Mouse (Mus musculus): ENCODE data around the gene Gmfb.
"Not testable (repeated sequence)": the region's sequence is repeated elsewhere in the genome, so short reads cannot be mapped to it uniquely, and the experiment has no call there.

Gmfb gene

GRCm38 (mm10) chr14:46821873-46822716, at the start of gene Gmfb:
TSS of gene Gmfb (minus strand) at chr14:46822242.
- DNase-seq (ENCODE audit: low read depth, low spot score), result peak; percentile 90

- DNase-seq (ENCODE audit: low read depth, low spot score), result no peak
These were observed 40.9 kb upstream of the Gmfb start for GRCm38 (mm10) chr14:46862922-46863321.

- DNase-seq (ENCODE audit: low read depth, low spot score), result no peak
These were observed 31.6 kb upstream of the Gmfb start for GRCm38 (mm10) chr14:46853677-46854076.

- no peak for DNase-seq (ENCODE audit: low read depth, low spot score)
These were observed 27.7 kb upstream of the Gmfb start for GRCm38 (mm10) chr14:46849769-46850168.

- DNase-seq (ENCODE audit: low read depth, low spot score), result no peak
These were observed 26.7 kb upstream of the Gmfb start for GRCm38 (mm10) chr14:46848736-46849135.

GRCm38 (mm10) chr14:46848063-46848590, 26.1 kb upstream of the Gmfb start:
- DNase-seq (ENCODE audit: low read depth, low spot score), result no peak

GRCm38 (mm10) chr14:46845706-46846105, 23.7 kb upstream of the Gmfb start:
- DNase-seq (ENCODE audit: low read depth, low spot score), result no peak

- no peak for DNase-seq (ENCODE audit: low read depth, low spot score)
These were observed 17.3 kb upstream of the Gmfb start for GRCm38 (mm10) chr14:46839326-46839725.

GRCm38 (mm10) chr14:46832354-46833272, 10.6 kb upstream of the Gmfb start:
- DNase-seq (ENCODE audit: low read depth, low spot score), result no peak

GRCm38 (mm10) chr14:46831837-46832333, 9.8 kb upstream of the Gmfb start, which contains the start of gene Cgrrf1:
TSS of gene Cgrrf1 (plus strand) at chr14:46832125.
- DNase-seq (ENCODE audit: low read depth, low spot score), result peak; percentile 93

GRCm38 (mm10) chr14:46831295-46831694, 9.3 kb upstream of the Gmfb start:
- no peak for DNase-seq (ENCODE audit: low read depth, low spot score)

GRCm38 (mm10) chr14:46827430-46827829, 5.4 kb upstream of the Gmfb start:
- DNase-seq (ENCODE audit: low read depth, low spot score), result no peak

- DNase-seq (ENCODE audit: low read depth, low spot score), result no peak
These were observed 2.0 kb upstream of the Gmfb start for GRCm38 (mm10) chr14:46823996-46824395.

- peak; percentile 51 for DNase-seq (ENCODE audit: low read depth, low spot score)
These were observed 670 bp downstream of the Gmfb start for GRCm38 (mm10) chr14:46821271-46821872.

GRCm38 (mm10) chr14:46819961-46820360, 2.1 kb downstream of the Gmfb start:
- DNase-seq (ENCODE audit: low read depth, low spot score), result not testable (repeated sequence)

- DNase-seq (ENCODE audit: low read depth, low spot score), result no peak
These were observed 3.3 kb downstream of the Gmfb start for GRCm38 (mm10) chr14:46818743-46819142.

GRCm38 (mm10) chr14:46816916-46817622, 5.0 kb downstream of the Gmfb start:
- DNase-seq (ENCODE audit: low read depth, low spot score), result no peak

- no peak for DNase-seq (ENCODE audit: low read depth, low spot score)
These were observed 6.4 kb downstream of the Gmfb start for GRCm38 (mm10) chr14:46815640-46816039.

GRCm38 (mm10) chr14:46807927-46808326, 14.1 kb downstream of the Gmfb start:
- no peak for DNase-seq (ENCODE audit: low read depth, low spot score)

GRCm38 (mm10) chr14:46806186-46806585, 15.9 kb downstream of the Gmfb start:
- no peak for DNase-seq (ENCODE audit: low read depth, low spot score)

GRCm38 (mm10) chr14:46803791-46804190, 18.3 kb downstream of the Gmfb start:
- DNase-seq (ENCODE audit: low read depth, low spot score), result no peak
